Mouse (Mus musculus) forebrain, embryonic 10.5 days (tissue): ENCODE measurements around the gene Adamts17. TPM values are rescaled to one million over a fixed set of nuclear protein-coding genes. Genes with fewer than 3 reads are reported as not detected.

Experiments used
- DNase-seq: peaks from one replicate; pipeline ENCODE4 v3.0.0-alpha.2; 2017; ENCODE audit warnings: low spot score; ENCODE audit errors: extremely low spot score
- H3K27ac ChIP-seq: fragments of 300-500 bp; sonication (generic); 2 replicates; pipeline ENCODE4 v1.5.1; 2016; ENCODE audit warnings: mild to moderate bottlenecking
- H3K27me3 ChIP-seq: fragments of 300-500 bp; sonication (generic); 2 replicates; pipeline ENCODE4 v1.6.1; 2016; ENCODE audit warnings: mild to moderate bottlenecking; ENCODE audit not compliant: poor library complexity, severe bottlenecking
- H3K36me3 ChIP-seq: fragments of 300-500 bp; sonication (generic); replicated peaks from 2 replicates; pipeline ENCODE4 v1.6.1; 2016; ENCODE audit warnings: mild to moderate bottlenecking, moderate library complexity
- H3K4me1 ChIP-seq: fragments of 300-500 bp; sonication (generic); 2 replicates; pipeline ENCODE4 v1.6.1; 2016
- H3K4me3 ChIP-seq: fragments of 300-500 bp; sonication (generic); 2 replicates; pipeline ENCODE4 v1.5.1; 2016; ENCODE audit warnings: mild to moderate bottlenecking, moderate library complexity
- H3K9me3 ChIP-seq: fragments of 300-500 bp; sonication (generic); 2 replicates; pipeline ENCODE4 v1.6.1; 2016; ENCODE audit warnings: mild to moderate bottlenecking, moderate library complexity
- WGBS: fragments of 180-500 bp; shearing (Covaris S2); methylation state at CpG from one replicate; pipeline ENCODE4 v1.1.7; 2016; 5-methylcytosine and 5-hydroxymethylcytosine counted together
- polyA plus RNA-seq: library from polyadenylated mRNA; unstranded; fragments of >200 nt; fragmentation: Nextera tagmentation; extraction: Ambion mirVana; gene quantifications from 2 replicates; pipeline ENCODE4 v1.2.1, GENCODE M21; 2016

The Adamts17 gene
- polyA plus RNA-seq, 1 experiment from 2014 or later: 0.89 TPM

DNA sequence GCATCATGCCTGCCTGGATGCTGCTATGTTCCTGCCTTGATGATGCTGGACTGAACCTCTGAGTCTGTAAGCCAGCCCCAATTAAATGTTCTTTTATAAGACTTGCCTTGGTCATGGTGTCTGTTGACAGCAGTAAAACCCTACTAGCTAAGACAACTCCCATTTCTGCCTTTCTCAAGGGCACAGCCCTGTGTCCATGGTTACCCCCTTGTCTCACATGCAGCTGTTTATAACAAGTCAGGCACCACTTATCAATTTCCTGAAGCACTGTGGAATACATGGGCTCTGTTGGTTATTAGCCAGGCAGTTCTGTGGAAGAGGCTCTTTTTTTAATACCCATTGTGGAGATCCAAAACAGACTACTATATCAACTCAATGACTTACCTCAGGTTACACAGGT, 193.1 kb downstream of the Adamts17 start:
- no peaks in the 10 kb centered on the region for H3K9me3 ChIP-seq
- peaks cover 5% of the 10 kb centered on the region; the same call in 1 of the 2 replicates for H3K4me1 ChIP-seq
- no peak overlapping the region for H3K27ac ChIP-seq
- H3K27me3 ChIP-seq: no peaks in the 10 kb centered on the region
- DNase-seq: no peak
- H3K4me3 ChIP-seq: no peak overlapping the region
- no peaks in the 10 kb centered on the region for H3K36me3 ChIP-seq

DNA sequence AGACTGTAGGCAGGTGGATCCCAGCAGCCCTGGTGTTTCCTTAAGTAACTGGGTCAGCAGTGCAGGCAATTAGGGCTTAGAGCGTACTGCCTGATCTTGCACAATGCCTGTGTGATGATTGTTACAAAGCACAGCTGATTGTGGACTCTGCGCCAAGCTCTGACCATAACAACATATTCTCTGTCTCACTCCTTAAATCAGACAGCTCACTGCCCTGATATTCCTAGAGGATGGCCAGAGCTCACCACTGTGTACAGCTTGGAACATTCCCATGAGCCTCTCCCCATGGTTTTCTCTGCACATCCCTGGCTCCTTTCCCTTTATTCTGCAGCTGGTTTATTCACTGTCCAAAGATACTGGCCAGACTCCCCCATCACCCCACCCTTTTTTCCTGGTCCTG, 194.8 kb downstream of the Adamts17 start:
- Histone ChIP-seq H3K4me1 (peaks cover 5% of the 10 kb centered on the region; the same call in 1 of the 2 replicates), H3K36me3 (no peaks in the 10 kb centered on the region), H3K27ac (no peak overlapping the region), H3K27me3 (no peaks in the 10 kb centered on the region), H3K9me3 (no peaks in the 10 kb centered on the region), H3K4me3 (no peak overlapping the region)
- DNase-seq: no peak
- WGBS: 86% methylated on average over 2 of the region's 2 CpGs

DNA sequence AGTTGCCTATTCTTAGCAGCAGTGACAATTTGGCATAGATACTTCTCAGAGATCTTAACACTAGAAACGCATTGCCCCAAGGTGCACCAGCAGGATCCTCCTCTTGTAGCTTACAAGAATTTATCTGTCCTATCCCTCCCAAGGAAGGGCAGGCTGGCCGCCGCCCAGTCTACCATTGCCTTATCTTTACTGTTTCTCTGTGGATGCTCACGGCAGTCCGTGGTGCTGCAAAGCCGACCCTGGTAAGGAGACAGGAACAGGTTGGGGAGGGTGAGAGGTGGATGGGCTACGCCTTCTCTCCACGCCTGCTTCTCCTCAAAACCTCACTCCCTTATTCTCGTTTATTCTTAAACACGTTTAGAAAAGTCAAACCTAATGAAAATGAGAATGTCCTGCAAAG, 195.7 kb downstream of the Adamts17 start:
- no peaks in the 10 kb centered on the region for H3K27me3 ChIP-seq
- WGBS: 89% methylated on average over 10 of the region's 10 CpGs
- H3K4me1 ChIP-seq: peaks cover 5% of the 10 kb centered on the region; the same call in 1 of the 2 replicates
- H3K4me3 ChIP-seq: no peak overlapping the region
- H3K9me3 ChIP-seq: no peaks in the 10 kb centered on the region
- no peak for DNase-seq
- H3K36me3 ChIP-seq: no peaks in the 10 kb centered on the region
- H3K27ac ChIP-seq: no peak overlapping the region

DNA sequence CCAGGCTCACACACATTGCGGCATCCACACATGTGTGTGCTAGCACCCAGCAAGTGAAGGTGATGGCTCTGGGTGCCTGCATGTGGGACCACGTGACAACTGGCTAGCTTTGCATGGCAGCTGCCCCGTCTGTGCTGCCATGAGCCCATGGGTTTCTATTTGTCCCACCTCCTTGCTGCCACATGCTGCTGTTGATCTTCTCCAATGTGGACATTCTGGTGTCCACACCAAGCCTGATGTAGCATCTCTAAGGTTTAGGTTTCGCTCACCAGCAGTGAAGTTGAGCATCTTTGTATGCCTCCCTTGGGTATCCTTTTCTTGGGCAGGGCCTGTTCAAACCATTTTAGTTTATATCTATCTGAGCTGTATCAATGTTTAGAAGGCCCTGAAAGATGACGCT, 196.1 kb downstream of the Adamts17 start:
- no peak overlapping the region for H3K4me3 ChIP-seq

DNA sequence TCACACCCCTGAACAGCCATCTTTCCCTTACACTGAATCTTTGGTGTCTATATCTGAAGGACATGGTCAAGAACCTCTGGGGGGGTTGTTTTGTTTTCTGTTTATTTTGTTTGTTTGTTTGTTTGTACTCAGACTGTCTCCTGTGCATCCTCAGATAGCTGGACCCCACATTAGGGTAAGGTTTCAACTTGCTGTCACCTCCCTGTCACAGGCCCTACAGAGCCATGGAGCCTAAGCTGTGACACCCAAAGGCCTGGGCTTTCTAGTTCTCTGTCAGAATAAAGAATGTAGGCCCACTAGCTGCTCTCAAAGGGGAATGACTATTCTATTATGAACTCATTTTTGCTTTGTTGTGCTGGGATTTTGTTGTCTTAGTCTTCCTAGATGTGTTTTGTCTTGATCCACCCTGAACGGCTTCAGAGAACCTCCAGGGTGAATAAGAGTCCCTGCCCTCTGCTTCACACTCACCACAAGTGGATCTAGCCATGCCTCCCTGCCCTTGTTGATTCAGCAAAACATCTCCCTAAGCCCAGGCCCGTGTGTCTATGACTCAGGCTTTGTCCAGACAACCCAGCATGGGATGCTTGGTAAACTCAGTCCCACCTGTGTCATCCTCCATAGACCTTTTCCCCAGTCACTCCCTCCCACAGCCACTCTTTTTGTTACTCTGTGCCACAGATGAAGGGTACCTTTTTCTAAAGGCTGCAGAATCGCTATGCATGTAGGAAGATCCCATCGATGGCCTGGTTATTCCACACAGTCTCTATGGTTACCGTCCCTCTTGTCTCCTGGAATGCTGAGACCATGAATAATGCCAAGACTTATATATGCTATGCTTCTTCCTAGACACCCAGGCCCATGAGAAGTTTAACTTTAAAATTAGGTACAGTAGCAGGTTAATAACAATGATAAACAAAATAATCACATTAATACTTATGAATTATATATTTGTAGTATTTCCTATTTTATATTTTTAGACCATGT, 197.3 kb downstream of the Adamts17 start:
- H3K4me1 ChIP-seq: peaks cover 5% of the 10 kb centered on the region; the same call in 1 of the 2 replicates
- H3K27ac ChIP-seq: no peak overlapping the region
- 84% methylated on average over 5 of the region's 5 CpGs for WGBS
- H3K36me3 ChIP-seq: no peaks in the 10 kb centered on the region
- H3K27me3 ChIP-seq: no peaks in the 10 kb centered on the region
- H3K9me3 ChIP-seq: no peaks in the 10 kb centered on the region
- no peak overlapping the region for H3K4me3 ChIP-seq
- DNase-seq: no peak

More for the DNA sequence above, 196.1 kb downstream of the Adamts17 start:
- Histone ChIP-seq H3K27me3 (no peaks in the 10 kb centered on the region), H3K27ac (no peak overlapping the region), H3K4me1 (peaks cover 5% of the 10 kb centered on the region; the same call in 1 of the 2 replicates), H3K9me3 (no peaks in the 10 kb centered on the region), H3K36me3 (no peaks in the 10 kb centered on the region)
- 92% methylated on average over 5 of the region's 5 CpGs for WGBS
- DNase-seq: no peak

DNA sequence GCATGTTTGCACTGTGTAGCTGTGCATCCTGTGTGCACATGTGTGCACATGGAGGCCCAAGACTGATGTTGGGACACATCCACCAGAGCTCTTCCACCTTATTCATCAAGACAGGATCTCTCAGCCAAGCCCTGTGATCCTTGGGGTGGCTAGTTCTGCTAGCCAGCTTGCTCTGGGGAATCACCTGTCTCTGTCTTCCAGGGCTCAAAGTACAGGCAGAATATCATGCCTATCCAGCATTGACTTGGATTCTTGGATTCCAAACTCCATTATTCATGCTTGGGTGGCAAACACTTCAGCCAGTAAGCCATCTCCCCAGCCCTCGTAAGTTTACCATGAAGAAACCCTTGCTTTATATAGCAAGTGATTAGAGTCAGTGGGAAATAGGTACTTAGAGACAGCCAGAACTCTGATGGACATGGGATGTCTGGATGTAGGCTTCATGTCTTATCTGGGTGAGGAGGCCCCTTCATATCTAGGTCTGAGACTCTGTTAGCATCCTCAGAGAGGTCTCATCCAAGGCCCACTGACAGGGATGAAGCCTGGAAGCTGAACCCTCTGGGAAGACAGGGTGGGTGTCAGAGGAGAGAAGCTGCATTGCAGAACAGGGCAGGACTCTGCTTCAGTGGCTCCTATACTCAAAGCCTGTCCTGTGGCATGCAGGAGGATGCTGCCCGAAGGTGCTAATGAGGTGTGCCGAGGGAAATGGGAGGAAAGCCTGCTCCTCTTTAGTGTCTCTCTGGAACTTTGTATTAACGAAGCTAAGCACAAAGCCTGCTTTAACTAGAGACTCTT, 198.4 kb downstream of the Adamts17 start:
- H3K4me1 ChIP-seq: no peaks in the 10 kb centered on the region
- H3K27ac ChIP-seq: no peak overlapping the region
- H3K9me3 ChIP-seq: no peaks in the 10 kb centered on the region
- H3K4me3 ChIP-seq: no peak overlapping the region
- 78% methylated on average over 4 of the region's 4 CpGs for WGBS
- H3K36me3 ChIP-seq: no peaks in the 10 kb centered on the region
- H3K27me3 ChIP-seq: no peaks in the 10 kb centered on the region
- DNase-seq: no peak

DNA sequence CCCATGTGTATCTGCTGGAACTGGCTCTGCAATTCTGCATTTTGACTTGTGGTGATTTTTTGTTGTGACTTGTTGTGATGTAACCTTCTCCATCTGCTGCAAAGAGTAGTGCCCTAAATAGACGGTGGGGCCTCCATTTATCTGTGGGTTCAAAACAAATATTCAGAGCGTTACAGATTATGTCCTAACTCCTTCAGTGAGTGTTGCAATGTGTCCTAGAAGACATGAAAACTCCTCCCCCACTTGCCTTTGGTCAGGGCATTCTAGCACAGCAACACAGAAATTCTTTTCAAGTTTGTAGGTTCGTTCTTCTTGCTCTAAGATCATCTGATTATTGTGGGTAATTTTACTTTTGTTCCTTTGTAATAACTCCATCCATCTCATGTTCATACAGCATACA, 199.6 kb downstream of the Adamts17 start:
- WGBS: 90% methylated on average over 3 of the region's 3 CpGs
- H3K27ac ChIP-seq: no peak overlapping the region
- no peak for DNase-seq

DNA sequence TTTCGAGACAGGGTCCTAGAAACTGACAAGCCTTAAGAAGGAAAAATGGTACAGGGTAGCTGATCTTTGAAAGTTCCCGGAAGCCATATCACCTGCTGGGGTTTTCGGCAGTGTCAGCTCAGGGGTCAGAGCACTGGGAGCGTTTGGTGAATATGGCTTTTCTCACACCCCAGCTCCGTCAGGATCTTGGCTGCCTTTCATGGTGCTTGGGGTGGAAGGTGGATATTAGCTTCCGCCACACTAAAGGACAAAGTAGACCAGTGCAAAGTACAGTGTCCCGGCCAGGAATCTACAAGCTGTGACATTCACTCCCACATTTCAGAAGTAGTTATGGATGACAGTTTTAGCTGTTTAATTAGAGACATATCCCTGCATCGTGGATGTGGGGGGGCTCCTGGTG, 200.3 kb downstream of the Adamts17 start:
- Histone ChIP-seq H3K27me3 (no peaks in the 10 kb centered on the region), H3K4me1 (no peaks in the 10 kb centered on the region)
- 76% methylated on average over 8 of the region's 8 CpGs for WGBS

More for the DNA sequence above, 199.6 kb downstream of the Adamts17 start:
- H3K27me3 ChIP-seq: no peaks in the 10 kb centered on the region
- H3K36me3 ChIP-seq: no peaks in the 10 kb centered on the region
- no peaks in the 10 kb centered on the region for H3K9me3 ChIP-seq
- no peak overlapping the region for H3K4me3 ChIP-seq
- H3K4me1 ChIP-seq: no peaks in the 10 kb centered on the region

DNA sequence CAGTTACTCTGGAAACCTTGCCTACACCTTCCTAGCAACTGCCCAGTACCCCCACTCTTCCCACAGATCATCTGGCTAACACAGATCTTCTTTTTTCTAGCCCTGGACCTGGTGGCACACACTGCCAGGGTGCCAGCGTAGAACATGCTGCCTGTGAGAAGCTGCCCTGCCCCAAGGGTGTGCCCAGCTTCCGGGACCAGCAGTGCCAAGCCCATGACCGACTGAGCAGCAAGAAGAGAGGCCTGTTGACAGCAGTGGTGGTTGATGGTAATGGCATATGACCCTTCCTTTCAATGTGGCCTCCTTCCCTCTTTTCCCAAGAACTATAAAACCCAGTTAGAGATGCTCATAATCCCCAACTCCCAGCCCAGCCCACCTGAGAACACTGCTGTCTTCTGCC, 202.2 kb downstream of the Adamts17 start:
- Histone ChIP-seq H3K4me3 (no peak overlapping the region), H3K4me1 (peaks cover 6% of the 10 kb centered on the region; the same call in 1 of the 2 replicates), H3K27me3 (no peaks in the 10 kb centered on the region), H3K36me3 (no peaks in the 10 kb centered on the region), H3K9me3 (no peaks in the 10 kb centered on the region), H3K27ac (no peak overlapping the region)
- no peak for DNase-seq
- WGBS: 94% methylated on average over 3 of the region's 3 CpGs

More for the DNA sequence above, 200.3 kb downstream of the Adamts17 start:
- DNase-seq: no peak
- H3K4me3 ChIP-seq: no peak overlapping the region
- H3K27ac ChIP-seq: no peak overlapping the region
- H3K36me3 ChIP-seq: no peaks in the 10 kb centered on the region
- no peaks in the 10 kb centered on the region for H3K9me3 ChIP-seq

DNA sequence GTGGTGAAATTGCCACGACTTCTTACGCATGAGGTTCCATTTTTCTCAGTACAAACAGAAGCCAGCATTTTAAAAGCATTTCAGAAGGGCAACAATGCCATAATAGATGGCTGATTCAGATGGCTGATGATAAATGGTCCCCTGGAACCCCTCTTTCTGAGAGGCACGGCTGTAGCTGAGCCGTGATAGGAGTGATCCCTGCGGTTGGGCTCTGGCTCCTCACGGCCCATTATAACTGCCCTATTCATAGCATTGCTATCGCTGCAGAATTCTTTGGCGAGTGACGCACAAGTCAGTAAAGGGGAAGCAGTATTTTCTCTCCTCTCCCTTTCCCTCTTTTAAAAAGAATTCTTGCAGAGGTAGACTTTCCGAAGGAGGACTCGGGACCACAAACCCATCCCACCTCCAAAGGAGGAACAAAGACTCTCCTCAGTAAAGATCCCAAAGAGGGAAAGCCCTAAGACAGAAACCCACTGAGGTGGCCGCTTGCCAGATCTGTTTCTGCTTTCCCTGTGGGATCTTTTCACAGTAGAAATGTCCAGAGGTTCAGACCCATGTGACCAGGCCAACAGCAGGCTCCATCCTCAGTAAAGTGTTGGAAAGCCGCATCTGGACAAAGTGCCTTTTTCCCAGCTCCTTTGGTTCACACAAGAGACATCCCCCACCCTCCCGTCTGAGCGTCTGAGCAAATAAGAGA, 204.7 kb downstream of the Adamts17 start:
- 90% methylated on average over 15 of the region's 15 CpGs for WGBS
- Histone ChIP-seq H3K27ac (no peak overlapping the region), H3K9me3 (no peaks in the 10 kb centered on the region), H3K4me3 (no peak overlapping the region), H3K36me3 (no peaks in the 10 kb centered on the region), H3K27me3 (no peaks in the 10 kb centered on the region), H3K4me1 (peaks cover 6% of the 10 kb centered on the region; the same call in 1 of the 2 replicates)
- no peak for DNase-seq

DNA sequence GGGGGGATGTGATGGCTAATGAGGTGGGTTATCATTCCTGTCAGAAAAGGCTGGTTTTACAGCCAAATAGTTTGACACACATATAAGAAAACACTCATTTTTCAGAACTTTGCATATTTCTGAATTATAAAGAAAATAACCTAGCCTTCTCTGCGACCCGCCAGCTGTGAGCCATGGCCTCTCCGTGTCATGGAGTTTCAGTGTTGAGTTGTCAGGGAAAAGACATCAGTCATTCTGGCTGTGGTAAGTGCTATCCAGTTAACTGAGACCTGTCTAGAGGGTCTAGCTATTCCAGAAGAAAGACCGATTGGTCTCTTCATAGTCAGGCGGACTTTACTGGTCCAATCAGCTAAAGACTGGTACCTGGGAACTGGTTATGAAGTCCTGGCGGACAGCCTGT, 205.7 kb downstream of the Adamts17 start:
- Histone ChIP-seq H3K4me1 (peaks cover 6% of the 10 kb centered on the region; the same call in 1 of the 2 replicates), H3K27ac (no peak overlapping the region), H3K9me3 (no peaks in the 10 kb centered on the region), H3K36me3 (no peaks in the 10 kb centered on the region), H3K4me3 (no peak overlapping the region), H3K27me3 (no peaks in the 10 kb centered on the region)
- DNase-seq: no peak
- whole genome bisulfite sequencing: 96% methylated on average over 6 of the region's 6 CpGs

DNA sequence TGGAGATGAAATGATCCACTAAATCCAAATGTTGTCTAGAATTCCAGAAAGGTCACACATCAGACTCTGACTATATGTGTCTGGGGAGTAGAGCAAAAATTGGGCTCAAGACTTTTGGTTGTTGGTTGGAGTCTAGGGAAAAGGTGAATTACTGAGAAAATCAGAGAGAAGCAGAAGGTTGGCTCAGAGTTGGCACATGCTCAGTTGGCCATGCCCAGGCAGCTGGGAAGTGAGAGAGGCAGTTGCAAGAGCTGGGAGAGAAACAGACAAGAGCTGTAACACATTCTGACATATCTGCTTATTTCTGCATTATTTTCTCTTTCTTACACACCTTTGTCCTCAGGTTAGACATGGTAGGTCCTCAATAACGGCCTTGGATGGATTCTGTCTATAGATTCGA, 209.7 kb downstream of the Adamts17 start:
- Histone ChIP-seq H3K9me3 (no peaks in the 10 kb centered on the region), H3K36me3 (no peaks in the 10 kb centered on the region), H3K4me3 (no peak overlapping the region), H3K27ac (no peak overlapping the region), H3K27me3 (no peaks in the 10 kb centered on the region), H3K4me1 (peaks cover 6% of the 10 kb centered on the region; the same call in 1 of the 2 replicates)
- no peak for DNase-seq
- WGBS: 93% methylated on average over 2 of the region's 2 CpGs
